In the genomic region with DNA sequence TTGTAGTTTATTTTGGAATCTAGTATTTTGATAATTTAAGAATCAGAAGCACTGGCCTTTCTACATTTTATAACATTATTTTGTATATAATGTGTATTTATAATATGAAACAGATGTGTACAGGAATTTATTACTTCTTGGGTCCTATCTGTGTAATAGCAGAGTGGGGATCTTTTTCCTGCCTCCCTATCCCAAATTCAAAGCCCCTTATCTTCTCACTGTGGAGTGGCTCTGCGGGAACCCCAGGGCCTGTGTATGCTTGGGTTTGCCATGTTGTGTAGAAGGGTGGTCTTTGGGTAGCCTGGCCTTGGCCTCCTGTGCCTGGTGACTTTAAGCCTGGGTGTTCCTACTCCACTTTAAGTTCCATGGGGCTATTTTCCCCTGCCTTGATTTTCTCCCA, we compare ENCODE assay signal across 28 mouse cellular contexts. TPM values are rescaled to one million over a fixed set of nuclear protein-coding genes. Genes with fewer than 3 reads are reported as not detected.
DNase-seq lines count a peak whose midpoint lies in the region; ATAC-seq and TF ChIP-seq lines count a peak whose summit lies in the region.
"Had no signal": no experiment of that assay in that cellular context is flagged by ENCODE, and none has a peak within 500 bp of the region (broad histone marks: within the 10 kb centered on the region; RNA-seq: fewer than 3 reads in every experiment).

No protein-coding gene starts in this region.

- H3K27me3 ChIP-seq in heart, embryonic 13.5 days (replicated peaks), result peaks cover 29% of the 10 kb centered on the region
- no peaks in the 10 kb centered on the region for H3K27me3 ChIP-seq in kidney, adult 2 months (replicated peaks; ENCODE audit: control insufficient read depth, insufficient read depth, low read length)
- H3K27me3 ChIP-seq in spleen, adult 2 months (ENCODE audit: control insufficient read depth, insufficient read depth, low read length), result no peaks in the 10 kb centered on the region
- peaks cover 65% of the 10 kb centered on the region for H3K27me3 ChIP-seq in midbrain, embryonic 10.5 days (ENCODE audit: low read depth, poor library complexity, severe bottlenecking)

- 44% methylated on average over 1 of the region's 1 CpGs for WGBS in heart, embryonic 13.5 days
- WGBS in kidney, adult 2 months, result 92% methylated on average over 1 of the region's 1 CpGs
- 96% methylated on average over 1 of the region's 1 CpGs for WGBS in spleen, adult 2 months
- 88% methylated on average over 1 of the region's 1 CpGs for WGBS in midbrain, embryonic 10.5 days

- H3K9me3 ChIP-seq in heart, embryonic 13.5 days, result no peaks in the 10 kb centered on the region
- H3K9me3 ChIP-seq in midbrain, embryonic 10.5 days (replicated peaks), result no peaks in the 10 kb centered on the region
- H3K9me3 ChIP-seq: embryonic facial prominence, embryonic 15.5 days; hindbrain, embryonic 12.5 days had no signal

- no peak overlapping the region for H3K9ac ChIP-seq in heart, embryonic 13.5 days
- H3K9ac ChIP-seq: embryonic facial prominence, embryonic 15.5 days; hindbrain, embryonic 12.5 days had no signal

- peak overlapping the region; percentile 72 for H3K27ac ChIP-seq in heart, embryonic 13.5 days (replicated peaks)
- peak overlapping the region; percentile 61; the same call in 1 of the 2 replicates for H3K27ac ChIP-seq in kidney, adult 2 months (ENCODE audit: insufficient read depth, low read depth, low read length)
- 0 out of 2 replicates have a peak overlapping the region, but pooled peaks have one; percentile 37 for H3K27ac ChIP-seq in spleen, adult 2 months (ENCODE audit: insufficient read depth, low read length)
- H3K27ac ChIP-seq in midbrain, embryonic 10.5 days (replicated peaks), result no peak overlapping the region
- H3K27ac ChIP-seq: embryonic facial prominence, embryonic 15.5 days; hindbrain, embryonic 12.5 days had no signal

- peaks cover 16% of the 10 kb centered on the region for H3K4me1 ChIP-seq in heart, embryonic 13.5 days
- H3K4me1 ChIP-seq in kidney, adult 2 months (ENCODE audit: control insufficient read depth, insufficient read depth, low read length), result no peaks in the 10 kb centered on the region
- peaks cover 15% of the 10 kb centered on the region for H3K4me1 ChIP-seq in spleen, adult 2 months (ENCODE audit: control insufficient read depth, insufficient read depth, insufficient read length)
- H3K4me1 ChIP-seq in midbrain, embryonic 10.5 days, result peaks cover 24% of the 10 kb centered on the region

- TF ChIP-seq CTCF in kidney, adult 2 months (conservative IDR thresholded peaks at IDR 0.05; ENCODE audit: insufficient read depth, insufficient read length, low read depth, low read length), result no peak
- no peak for TF ChIP-seq CTCF in spleen, adult 2 months (IDR thresholded peaks at IDR 0.05; ENCODE audit: extremely low read depth, insufficient read depth, insufficient read length, insufficient replicate concordance)

- peaks cover 3% of the 10 kb centered on the region; the same call in 1 of the 2 replicates for H3K36me3 ChIP-seq in heart, embryonic 13.5 days
- H3K36me3 ChIP-seq in kidney, adult 2 months (ENCODE audit: control insufficient read depth, insufficient read depth, low read length), result 0 out of 2 replicates have a peak, but pooled peaks cover 2% of the 10 kb centered on the region
- no peaks in the 10 kb centered on the region for H3K36me3 ChIP-seq in spleen, adult 2 months (ENCODE audit: control insufficient read depth, insufficient read depth, low read length)
- no peaks in the 10 kb centered on the region for H3K36me3 ChIP-seq in midbrain, embryonic 10.5 days
- H3K36me3 ChIP-seq: embryonic facial prominence, embryonic 15.5 days; hindbrain, embryonic 12.5 days had no signal

- no peak for DNase-seq in heart, adult 11 months
- DNase-seq in kidney, adult 2 months, result no peak
- DNase-seq in kidney, postnatal 36 days, result no peak
- DNase-seq in spleen, adult 2 months (ENCODE audit: low read depth in 1 of 2, low spot score in 2 of 2), result no peak
- no peak for DNase-seq in spleen, adult 12 weeks (ENCODE audit: low spot score)
- no peak for DNase-seq in midbrain, embryonic 10.5 days (ENCODE audit: low spot score)
- DNase-seq: adrenal gland, adult 8-10 months; cerebellum, adult 8-10 months; cerebellum, postnatal 36 days; embryo, embryonic 11 days; gastrocnemius, postnatal 10 days; kidney, adult 8-10 months; layer of hippocampus, postnatal 36 days; lung, adult 18-20 months; lung, postnatal 4 days; right cerebral cortex, adult 18-20 months; right cerebral cortex, postnatal 4 days; thymus, adult 2 months; thymus, postnatal 4 days had no signal

- peak overlapping the region; percentile 39; the same call in 1 of the 2 replicates for H3K4me2 ChIP-seq in heart, embryonic 13.5 days
- H3K4me2 ChIP-seq: embryonic facial prominence, embryonic 15.5 days; hindbrain, embryonic 12.5 days; liver, embryonic 11.5 days had no signal

- no peak overlapping the region for H3K4me3 ChIP-seq in heart, embryonic 13.5 days
- no peak overlapping the region for H3K4me3 ChIP-seq in kidney, adult 2 months (ENCODE audit: insufficient read depth, low read depth, low read length)
- no peak overlapping the region for H3K4me3 ChIP-seq in spleen, adult 2 months (ENCODE audit: extremely low read depth, insufficient read depth, insufficient read length)
- H3K4me3 ChIP-seq in midbrain, embryonic 10.5 days, result no peak overlapping the region
- H3K4me3 ChIP-seq: embryonic facial prominence, embryonic 15.5 days; hindbrain, embryonic 12.5 days; myocyte had no signal

- ATAC-seq in heart, embryonic 13.5 days (ENCODE audit: extremely low read depth, insufficient number of reproducible peaks, low FRiP score, low TSS enrichment), result no peak
- ATAC-seq: activated CD4-positive, CD25-positive, alpha-beta regulatory T cell, adult 4 months; forebrain, embryonic 14.5 days; midbrain, embryonic 16.5 days had no signal

- no peak for TF ChIP-seq POLR2A in kidney, adult 2 months (IDR thresholded peaks at IDR 0.05; ENCODE audit: low read depth, low read length)
- no peak for TF ChIP-seq POLR2A in spleen, adult 2 months (IDR thresholded peaks at IDR 0.05; ENCODE audit: low read depth, low read length)

RNA-seq across cellular contexts. Expression of a gene that starts 10.0 kb away (rescaled TPM):
- polyA plus RNA-seq in heart, embryonic 13.5 days (2015; fragmentation: Nextera tagmentation; extraction: Ambion mirVana), result 7.7 and 8.7 TPM in 2 replicates
- 14.6 and 15.9 TPM in 2 replicates for polyA plus RNA-seq in kidney, adult 2 months (2012; rRNA removed)
- polyA plus RNA-seq in spleen, adult 2 months (2012; rRNA removed), result 5.6 and 6.2 TPM in 2 replicates
- 5.7 TPM in 2 replicates for polyA plus RNA-seq in midbrain, embryonic 10.5 days (2016; fragmentation: Nextera tagmentation; extraction: Ambion mirVana)
- polyA plus RNA-seq: activated CD4-positive, CD25-positive, alpha-beta regulatory T cell, adult 4 months; C2C12; myocyte had no signal

RNA-seq across cellular contexts. Expression of a gene that starts 15.5 kb away (rescaled TPM):
- 0.35 and 0.78 TPM in 2 replicates for polyA plus RNA-seq in heart, embryonic 13.5 days (2015; fragmentation: Nextera tagmentation; extraction: Ambion mirVana)
- 2.0 and 2.2 TPM in 2 replicates for polyA plus RNA-seq in kidney, adult 2 months (2012; rRNA removed)
- polyA plus RNA-seq in spleen, adult 2 months (2012; rRNA removed), result 1.9 and 2.9 TPM in 2 replicates
- polyA plus RNA-seq in midbrain, embryonic 10.5 days (2016; fragmentation: Nextera tagmentation; extraction: Ambion mirVana), result 0.78 and 0.95 TPM in 2 replicates
- polyA plus RNA-seq: activated CD4-positive, CD25-positive, alpha-beta regulatory T cell, adult 4 months had no signal

RNA-seq across cellular contexts. Expression of a gene that starts 47.0 kb away (rescaled TPM):
- 11.9 and 13.1 TPM in 2 replicates for polyA plus RNA-seq in heart, embryonic 13.5 days (2015; fragmentation: Nextera tagmentation; extraction: Ambion mirVana)
- polyA plus RNA-seq in kidney, adult 2 months (2012; rRNA removed), result 24.0 and 27.4 TPM in 2 replicates
- polyA plus RNA-seq in spleen, adult 2 months (2012; rRNA removed), result 19.3 and 24.1 TPM in 2 replicates
- 23.1 and 27.5 TPM in 2 replicates for polyA plus RNA-seq in midbrain, embryonic 10.5 days (2016; fragmentation: Nextera tagmentation; extraction: Ambion mirVana)
